Mouse (Mus musculus) bone marrow macrophage, adult 2 months (primary cell): ENCODE data around the gene Srgap1. TPM values are rescaled to one million over a fixed set of nuclear protein-coding genes. Genes with fewer than 3 reads are reported as not detected.

Experiments used
- H3K27ac ChIP-seq: 2 replicates; pipeline ENCODE4 v1.5.1; 2012; ENCODE audit warnings: low read depth, low read length; ENCODE audit not compliant: insufficient read depth
- H3K4me1 ChIP-seq: 2 replicates; pipeline ENCODE4 v1.6.1; 2012; ENCODE audit warnings: low read length; ENCODE audit not compliant: control insufficient read depth, insufficient read depth
- H3K4me3 ChIP-seq: 2 replicates; pipeline ENCODE4 v1.5.1; 2012; ENCODE audit warnings: mild to moderate bottlenecking, low read length, moderate library complexity; ENCODE audit not compliant: insufficient read depth
- CTCF ChIP-seq: IDR thresholded peaks from 2 replicates; pipeline ENCODE4 v1.5.1; 2012; ENCODE audit warnings: low read depth, mild to moderate bottlenecking, low read length, moderate library complexity
- POLR2A ChIP-seq: IDR thresholded peaks from 2 replicates; pipeline ENCODE4 v1.6.1; 2012; ENCODE audit warnings: mild to moderate bottlenecking, low read depth, low read length, borderline replicate concordance
- polyA plus RNA-seq: library from polyadenylated mRNA; stranded (reverse); fragments of >200 nt; gene quantifications from 2 replicates; pipeline ENCODE4 v1.2.4, GENCODE M21; 2012; ENCODE audit not compliant: missing spikeins, insufficient read depth, insufficient read length

Srgap1 gene
- polyA plus RNA-seq, 1 experiment, result not detected

DNA sequence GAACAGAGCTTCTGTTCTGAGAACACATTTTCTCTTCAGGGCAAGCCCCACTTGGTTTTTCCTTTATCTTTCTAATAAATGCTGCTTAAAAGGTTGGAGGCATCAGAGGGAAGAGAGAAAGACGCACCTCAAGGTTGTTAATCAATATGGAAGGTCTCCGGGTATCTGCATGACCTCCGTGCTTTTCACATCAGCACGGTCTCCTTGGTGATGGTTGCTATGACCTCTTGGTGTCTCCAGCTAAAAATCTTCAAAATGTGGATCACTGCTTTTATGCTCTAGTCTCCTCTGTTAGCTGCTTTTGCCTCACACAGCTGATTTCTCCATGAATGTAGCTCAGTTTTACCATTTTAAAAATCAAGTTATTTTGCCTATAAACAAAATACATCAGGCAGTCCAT is 50.6 kb downstream of the Srgap1 start:
- TF ChIP-seq POLR2A (no peak), CTCF (no peak)
- H3K4me1 ChIP-seq, result no peaks in the 10 kb centered on the region
- H3K4me3 ChIP-seq, result no peak overlapping the region
- no peak overlapping the region for H3K27ac ChIP-seq

DNA sequence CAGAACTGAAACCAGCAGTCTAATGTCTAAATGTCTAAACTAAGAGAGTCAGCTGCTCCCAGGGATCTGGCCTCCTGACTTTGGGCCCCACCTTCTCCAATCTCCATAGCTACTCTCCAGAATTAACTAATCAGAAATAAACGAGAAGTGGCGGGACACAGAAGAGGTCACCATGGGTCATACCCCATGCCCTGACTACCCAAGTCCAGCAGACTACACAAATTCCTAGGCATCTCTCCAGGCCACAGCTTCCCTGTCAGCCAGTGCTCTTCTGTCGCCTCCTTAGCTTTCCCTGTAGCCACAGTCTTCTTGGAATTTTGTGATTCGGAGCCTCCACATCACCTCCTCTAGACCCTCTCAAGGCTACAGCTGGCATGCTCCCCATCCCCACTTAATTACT is 51.7 kb downstream of the Srgap1 start:
- no peaks in the 10 kb centered on the region for H3K4me1 ChIP-seq
- TF ChIP-seq CTCF (no peak), POLR2A (no peak)

DNA sequence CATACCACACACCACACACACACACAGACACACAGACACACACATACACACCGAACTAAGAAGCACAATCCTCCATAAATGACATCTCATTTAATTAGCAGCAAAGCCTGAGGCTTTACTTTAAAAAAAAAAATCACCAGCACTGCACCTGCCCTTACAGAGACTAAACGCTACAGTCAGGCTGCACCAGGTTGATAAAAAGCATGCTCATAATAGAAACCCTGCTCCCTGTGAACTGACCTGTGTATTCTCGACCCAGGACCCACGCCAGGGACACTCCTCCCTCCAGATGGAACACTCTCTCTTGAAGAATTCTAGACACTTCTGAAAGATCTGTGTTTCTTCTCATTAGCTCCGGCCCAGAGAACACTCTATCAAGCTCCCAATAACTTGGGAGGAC is 52.5 kb downstream of the Srgap1 start:
- TF ChIP-seq POLR2A (no peak), CTCF (no peak)
- H3K4me1 ChIP-seq, result no peaks in the 10 kb centered on the region
- H3K4me3 ChIP-seq, result no peak overlapping the region
- H3K27ac ChIP-seq, result no peak overlapping the region

More for the DNA sequence above, 51.7 kb downstream of the Srgap1 start:
- H3K4me3 ChIP-seq, result no peak overlapping the region
- H3K27ac ChIP-seq, result no peak overlapping the region

DNA sequence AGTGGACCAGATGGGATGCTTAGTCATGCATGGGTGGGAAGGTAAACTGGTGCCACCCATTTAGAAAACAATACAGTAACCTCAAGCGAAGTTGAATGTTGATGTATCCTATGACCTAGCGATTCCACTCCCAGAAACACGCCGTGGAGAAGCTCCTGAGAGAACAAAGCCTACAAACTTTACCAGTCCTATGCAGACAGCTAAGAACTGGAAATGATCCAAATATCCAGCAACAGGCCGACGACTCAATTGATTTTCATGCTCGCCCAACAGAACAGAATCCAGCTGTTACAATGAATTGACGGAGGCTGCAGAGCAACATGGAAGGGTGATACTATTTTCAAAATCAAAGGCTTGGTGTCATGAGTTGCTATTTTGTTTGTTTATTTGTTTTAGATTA is 54.5 kb downstream of the Srgap1 start:
- H3K27ac ChIP-seq, result no peak overlapping the region
- no peak overlapping the region for H3K4me3 ChIP-seq
- no peak for TF ChIP-seq CTCF
- TF ChIP-seq POLR2A, result no peak
- H3K4me1 ChIP-seq, result no peaks in the 10 kb centered on the region

DNA sequence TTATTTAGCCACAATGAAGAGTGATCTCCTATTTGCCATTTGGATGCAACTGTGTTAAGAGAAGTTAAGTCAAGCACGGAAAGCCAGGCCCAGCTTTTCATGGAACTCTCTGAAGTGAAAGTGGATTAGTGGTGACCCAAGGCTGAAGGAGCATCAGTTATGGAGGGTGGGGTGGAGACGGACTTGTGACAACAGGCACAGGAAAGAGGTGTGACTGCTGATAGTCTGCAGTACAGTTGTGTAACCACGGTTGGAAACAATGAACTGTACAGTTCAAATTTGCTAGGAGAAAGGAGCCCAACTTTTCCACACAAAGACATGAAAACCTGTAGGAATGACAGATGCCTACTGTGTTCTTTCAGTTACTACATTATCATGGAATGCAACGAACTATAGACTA is 60.1 kb downstream of the Srgap1 start:
- TF ChIP-seq POLR2A (no peak), CTCF (no peak)
- H3K4me3 ChIP-seq, result no peak overlapping the region
- no peaks in the 10 kb centered on the region for H3K4me1 ChIP-seq
- no peak overlapping the region for H3K27ac ChIP-seq

DNA sequence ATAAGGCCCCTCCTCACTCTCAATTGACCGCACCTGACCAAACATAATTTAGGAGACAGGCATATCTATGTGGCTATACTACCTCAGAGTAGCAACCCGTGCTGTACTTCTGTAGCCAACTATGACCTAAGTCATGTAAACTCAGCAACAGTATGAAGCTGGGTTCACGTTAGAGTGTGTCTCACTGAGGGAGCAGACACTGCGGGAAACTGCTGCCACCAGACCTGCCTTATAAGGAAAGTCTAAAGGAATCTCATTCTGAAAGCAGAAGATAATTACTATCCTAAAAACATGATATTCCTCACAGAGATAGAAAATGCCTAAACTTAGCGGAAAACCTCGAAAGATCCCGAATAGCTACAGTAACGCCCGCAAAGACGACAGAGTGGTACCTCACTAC is 62.2 kb downstream of the Srgap1 start:
- no peak overlapping the region for H3K27ac ChIP-seq
- no peak overlapping the region for H3K4me3 ChIP-seq
- no peak for TF ChIP-seq POLR2A
- no peak for TF ChIP-seq CTCF
- no peaks in the 10 kb centered on the region for H3K4me1 ChIP-seq

DNA sequence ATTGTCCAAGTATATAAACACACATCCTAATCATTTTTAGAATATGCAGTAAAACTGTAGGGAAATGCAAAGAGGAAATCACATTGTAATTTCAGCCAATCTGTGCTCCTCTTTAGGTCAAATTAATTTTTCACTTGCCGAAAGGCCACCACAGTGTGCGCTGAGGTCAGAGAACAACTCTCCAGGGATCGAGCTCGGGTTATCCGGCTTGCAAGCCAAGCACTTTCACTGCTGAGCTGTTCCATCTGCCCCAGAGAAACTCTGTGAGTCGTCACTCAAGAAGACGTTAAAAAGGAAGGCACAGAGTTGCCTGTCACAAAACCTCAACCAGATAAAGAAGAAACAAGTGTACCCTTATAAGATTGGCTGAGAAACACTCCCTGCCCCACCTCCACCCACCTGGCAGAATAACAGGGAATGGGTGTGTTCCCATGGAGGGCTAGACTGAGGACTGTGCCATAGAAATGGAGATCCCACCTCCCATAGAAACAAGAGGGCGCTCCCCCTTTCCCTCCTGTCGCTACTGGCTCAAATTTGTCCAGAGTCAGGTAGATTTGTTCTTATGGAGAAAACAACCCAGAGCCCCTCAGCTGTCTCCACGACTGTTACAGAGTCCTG is 63.0 kb downstream of the Srgap1 start:
- no peaks in the 10 kb centered on the region for H3K4me1 ChIP-seq
- no peak overlapping the region for H3K27ac ChIP-seq
- TF ChIP-seq CTCF (no peak), POLR2A (no peak)
- H3K4me3 ChIP-seq, result no peak overlapping the region

DNA sequence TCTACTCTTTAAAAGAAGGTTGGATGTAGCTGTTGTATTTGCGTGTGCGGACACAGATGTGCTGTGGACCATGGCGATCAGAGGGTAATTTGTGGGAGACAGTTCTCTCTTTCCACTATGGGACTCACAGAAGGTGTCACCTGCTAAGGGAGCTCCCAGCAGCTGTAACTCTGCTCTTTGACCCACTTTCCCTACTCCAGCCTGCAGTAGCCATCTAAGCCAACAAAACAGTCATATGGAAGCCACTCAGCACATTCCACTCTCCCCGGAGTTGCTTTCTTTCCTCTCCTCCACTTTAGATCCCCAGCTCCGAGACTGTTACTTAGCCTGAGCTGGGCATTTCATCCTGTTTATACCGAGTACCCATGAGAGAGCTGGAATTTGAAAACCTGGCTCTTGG is 71.8 kb downstream of the Srgap1 start:
- H3K4me3 ChIP-seq, result no peak overlapping the region
- TF ChIP-seq POLR2A (no peak), CTCF (no peak)
- no peaks in the 10 kb centered on the region for H3K4me1 ChIP-seq
- no peak overlapping the region for H3K27ac ChIP-seq

DNA sequence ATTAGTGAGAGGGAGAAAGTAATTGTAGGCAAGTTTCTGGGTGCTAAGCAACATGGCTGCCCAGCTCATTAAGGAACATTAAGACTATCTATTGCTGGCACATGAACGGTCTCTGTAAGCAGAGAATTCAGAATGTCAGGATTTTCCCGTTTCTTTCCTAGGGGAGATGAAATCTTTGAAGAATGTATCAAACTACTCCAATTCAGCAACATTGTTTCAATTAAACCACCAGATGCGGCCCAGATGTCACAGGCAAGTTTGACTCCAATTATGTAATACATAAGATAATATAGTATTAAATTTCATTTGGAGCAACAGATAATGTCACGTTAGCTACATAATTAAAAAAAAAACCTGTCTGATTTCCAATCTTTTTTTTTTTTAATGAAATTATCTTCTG is 72.5 kb downstream of the Srgap1 start:
- TF ChIP-seq CTCF, result no peak
- H3K27ac ChIP-seq, result no peak overlapping the region
- H3K4me1 ChIP-seq, result no peaks in the 10 kb centered on the region
- no peak overlapping the region for H3K4me3 ChIP-seq

DNA sequence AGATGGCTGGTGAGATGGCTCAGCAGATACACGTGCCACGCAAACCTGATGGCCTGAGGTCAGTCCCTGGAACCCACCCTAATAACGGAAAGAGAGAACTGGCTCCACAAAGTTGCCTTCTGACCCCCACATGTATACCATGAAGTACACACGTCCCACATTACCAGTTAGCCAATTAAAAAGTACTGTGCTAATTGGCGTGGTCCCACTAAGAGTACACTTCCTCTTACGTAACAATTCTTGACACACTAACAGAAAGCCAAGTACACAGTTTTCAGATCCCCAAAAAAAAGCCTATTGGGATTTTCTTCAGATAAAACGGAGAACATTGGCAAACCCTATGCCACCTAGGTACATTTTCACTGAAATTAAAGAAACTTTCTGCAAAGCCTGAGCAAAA is 73.8 kb downstream of the Srgap1 start:
- TF ChIP-seq POLR2A, result no peak
- no peak for TF ChIP-seq CTCF
- no peaks in the 10 kb centered on the region for H3K4me1 ChIP-seq
- no peak overlapping the region for H3K4me3 ChIP-seq
- no peak overlapping the region for H3K27ac ChIP-seq

DNA sequence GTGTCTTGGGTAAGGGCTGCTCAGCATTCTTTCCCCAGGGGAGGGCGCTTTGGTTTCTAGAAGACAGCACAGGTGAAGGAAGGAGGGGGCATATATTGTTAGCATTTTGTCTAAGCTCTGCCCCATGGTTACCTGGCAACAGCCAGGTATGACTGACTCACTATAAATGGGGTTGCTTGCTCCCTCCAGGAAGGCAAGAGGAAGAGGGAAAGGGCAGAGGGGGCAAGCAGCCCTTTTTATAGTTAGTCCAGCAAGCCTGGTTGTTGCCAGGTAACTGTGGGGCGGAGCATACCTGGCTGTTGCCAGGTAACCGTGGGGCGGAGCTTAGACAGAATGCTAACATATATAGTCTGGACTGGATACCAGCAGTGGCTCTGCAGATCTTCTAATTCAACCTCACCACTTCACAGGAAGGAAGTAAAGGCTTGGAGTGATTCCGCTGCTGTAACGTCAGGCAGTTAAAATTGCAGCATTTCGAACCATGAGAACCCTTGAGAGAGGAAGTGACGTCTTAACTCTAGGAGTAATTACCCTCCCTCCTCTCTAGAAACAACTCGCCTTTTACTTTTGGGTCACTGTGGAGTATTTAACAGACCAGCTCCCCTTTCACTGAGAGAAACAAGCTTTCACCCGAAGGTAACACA is 74.7 kb downstream of the Srgap1 start:
- Histone ChIP-seq H3K4me1 (no peaks in the 10 kb centered on the region), H3K27ac (no peak overlapping the region), H3K4me3 (no peak overlapping the region)
- no peak for TF ChIP-seq CTCF
- TF ChIP-seq POLR2A, result no peak
